Mouse (Mus musculus) megakaryocyte, embryonic 14.5 days (primary cell): ENCODE measurements around the gene Gm20388.

Experiments used
- FLI1 ChIP-seq: IDR thresholded peaks from 2 replicates; pipeline ENCODE4 v1.6.1; 2012; ENCODE audit warnings: low read length, inconsistent platforms, mixed read lengths
- GATA1 ChIP-seq: IDR thresholded peaks from 3 replicates; pipeline ENCODE4 v1.6.1; 2012; ENCODE audit warnings: mixed read lengths, low read length, inconsistent platforms, borderline replicate concordance

DNA sequence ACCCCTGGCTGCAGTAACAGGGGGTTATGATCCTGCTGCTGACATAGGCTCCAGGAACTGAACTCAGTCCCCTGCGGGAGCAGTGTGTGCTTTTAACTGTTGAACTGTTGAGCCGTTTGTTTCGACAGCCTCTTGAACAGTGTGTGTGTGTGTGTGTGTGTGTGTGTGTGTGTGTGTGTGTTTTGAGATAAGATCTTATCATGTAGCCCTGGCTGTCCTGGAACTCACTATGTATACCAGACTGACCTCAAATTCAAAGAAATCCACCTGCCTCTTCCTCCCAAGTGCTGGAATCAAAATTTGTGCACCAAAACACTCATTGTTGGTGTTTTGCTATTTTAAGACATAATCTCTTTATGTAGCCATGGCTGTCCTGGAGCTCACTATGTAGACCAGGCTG lies 3204.0 kb downstream of the Gm20388 start:
- TF ChIP-seq GATA1 (no peak), FLI1 (no peak)
